Mouse (Mus musculus) thymus, adult 2 months (tissue): ENCODE measurements around the gene Kalrn.

Experiments used
- CTCF ChIP-seq: fragments of 200-500 bp; IDR thresholded peaks from 2 replicates; pipeline ENCODE4 v1.5.1; 2012; ENCODE audit warnings: mild to moderate bottlenecking, control low read depth, low read length, moderate library complexity, borderline replicate concordance; ENCODE audit not compliant: control insufficient read depth, poor library complexity, insufficient read depth; ENCODE audit errors: extremely low read depth
- POLR2A ChIP-seq: fragments of 200-500 bp; IDR thresholded peaks from 2 replicates; pipeline ENCODE4 v1.6.1; 2012; ENCODE audit warnings: mild to moderate bottlenecking, low read length, control low read depth, moderate library complexity; ENCODE audit not compliant: control insufficient read depth, poor library complexity, insufficient read depth; ENCODE audit errors: extremely low read depth

DNA sequence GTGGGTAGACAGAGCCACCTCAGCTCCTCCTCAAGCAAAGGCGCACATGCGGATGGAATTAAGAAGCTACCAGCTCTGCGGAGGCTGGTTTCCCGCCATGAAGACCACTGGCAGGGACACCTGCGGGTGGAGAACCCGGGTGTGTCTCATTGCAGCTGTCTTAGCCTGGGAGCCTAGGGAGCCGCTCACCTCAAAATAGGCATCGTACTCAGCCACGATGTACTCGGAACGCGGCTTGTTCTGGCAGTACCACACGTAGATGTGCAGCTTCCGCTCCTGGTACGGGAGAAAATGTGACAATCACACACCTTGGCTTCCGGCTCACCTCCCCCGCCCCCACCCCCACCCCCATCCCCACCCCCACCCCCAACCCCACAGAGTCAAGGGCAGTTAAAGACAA is 539.1 kb downstream of the Kalrn start:
- no peak for TF ChIP-seq POLR2A
- no peak for TF ChIP-seq CTCF
